Mouse (Mus musculus) brain, embryonic 14.5 days (tissue): ENCODE measurements at regions not wholly inside any gene's neighbourhood (a gene's known extent, or its start where the extent isn't known, plus 50 kb on each side); places are given as distances from the start of the nearest gene placed in this dataset.

ENCODE experiments used
- CTCF ChIP-seq: fragments of 200-500 bp; IDR thresholded peaks from 2 replicates; pipeline ENCODE4 v1.5.1; 2012; ENCODE audit warnings: inconsistent platforms, mild to moderate bottlenecking, moderate library complexity, borderline replicate concordance; ENCODE audit not compliant: insufficient read depth, insufficient read length; ENCODE audit errors: extremely low read depth
- POLR2A ChIP-seq: fragments of 200-500 bp; IDR thresholded peaks from 2 replicates; pipeline ENCODE4 v1.6.1; 2012; ENCODE audit warnings: mild to moderate bottlenecking, inconsistent platforms, borderline replicate concordance; ENCODE audit not compliant: poor library complexity, insufficient read depth, insufficient read length, severe bottlenecking; ENCODE audit errors: extremely low read depth

DNA sequence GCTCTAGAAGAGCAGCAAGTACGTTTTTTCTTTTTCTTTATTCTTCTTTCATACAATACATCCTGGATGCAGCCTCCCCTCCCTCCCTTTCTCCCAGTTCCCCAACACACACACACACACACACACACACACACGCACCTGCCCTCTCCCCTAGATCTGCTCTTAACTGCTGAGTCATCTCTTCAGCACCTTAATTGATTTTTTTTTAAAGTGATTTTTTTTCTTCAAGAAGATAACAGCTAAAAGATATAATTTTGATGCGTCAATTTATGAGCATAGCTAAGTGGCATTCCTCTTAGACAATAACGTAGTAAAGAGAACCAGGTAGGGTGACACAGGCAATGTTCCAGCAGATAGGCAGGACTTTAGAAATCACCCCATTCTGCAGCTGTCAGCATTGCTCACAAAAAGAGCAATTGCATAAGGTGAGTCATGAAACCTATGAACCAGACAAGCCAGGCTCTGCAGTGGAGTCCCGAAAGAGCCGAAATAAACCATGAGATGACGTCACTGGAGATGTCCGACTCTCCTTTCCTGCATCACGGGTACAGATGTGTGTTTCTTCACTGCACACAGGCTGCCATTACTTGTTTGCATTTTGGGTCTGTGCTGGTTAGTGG is 63.9 kb upstream of the Tnrc6a start:
- TF ChIP-seq POLR2A = no peak
- TF ChIP-seq CTCF = no peak
